Mouse (Mus musculus): ENCODE data around the gene Rapgef5. TPM values are rescaled to one million over a fixed set of nuclear protein-coding genes. Genes with fewer than 3 reads are reported as not detected.

The Rapgef5 gene
- polyA plus RNA-seq, 1 experiment from 2014 or later, result 2.1 TPM

GRCm38 (mm10) chr12:117806007-117806451 lies 289.8 kb downstream of the Rapgef5 start:
- in situ Hi-C loops (cut with MboI; ENCODE audit: low pct_unique_long_range_greater_than_20kb), result no loop called here
- peaks cover 8% of the 10 kb centered on the region for H3K27me3 ChIP-seq
- ChIA-PET CTCF (interaction anchor here (0.9 to 1.7 kb wide), 3 partner anchors 11 to 16 kb away, joined by 3 to 5 read pairs (median 4); no protein-coding TSS in a partner anchor), POLR2A (no interaction called here)
- no peak for TF ChIP-seq CTCF (IDR thresholded peaks at IDR 0.05)
- ATAC-seq, result no peak
- no peak for DNase-seq (ENCODE audit: low read depth, low spot score)

- DNase-seq (ENCODE audit: low read depth, low spot score) (no peak), ATAC-seq (no peak)
- in situ Hi-C loops (cut with MboI; ENCODE audit: low pct_unique_long_range_greater_than_20kb), result no loop called here
- ChIA-PET CTCF (interaction anchor here (0.7 to 1.7 kb wide), 4 partner anchors 12 to 22 kb away, joined by 3 to 5 read pairs (median 4); no protein-coding TSS in a partner anchor), POLR2A (no interaction called here)
- no peak for TF ChIP-seq CTCF (IDR thresholded peaks at IDR 0.05)
- H3K27me3 ChIP-seq, result peaks cover 8% of the 10 kb centered on the region
These were observed 290.2 kb downstream of the Rapgef5 start for GRCm38 (mm10) chr12:117806470-117806869.

DNA sequence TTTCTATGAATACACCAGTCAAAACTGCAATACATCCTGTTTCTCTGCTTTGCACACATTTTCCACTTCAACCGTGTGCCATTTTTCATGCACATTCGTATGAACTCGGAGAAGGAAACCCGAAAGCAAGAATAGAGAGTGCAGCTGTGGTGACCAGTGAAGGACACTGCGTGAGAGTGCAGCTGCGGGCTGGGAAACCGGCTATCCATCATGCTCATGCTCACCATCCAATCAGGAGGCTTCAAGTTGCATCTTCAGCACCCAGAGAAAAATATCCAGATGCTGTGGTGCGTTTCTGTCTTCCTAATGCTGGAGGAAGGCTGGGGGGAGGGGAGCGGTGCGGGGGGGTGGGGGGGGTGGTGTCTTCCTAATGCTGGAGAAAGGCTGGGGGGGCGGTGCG lies 291.4 kb downstream of the Rapgef5 start:
- in situ Hi-C loops (cut with MboI; ENCODE audit: low pct_unique_long_range_greater_than_20kb), result no loop called here
- TF ChIP-seq CTCF (IDR thresholded peaks at IDR 0.05), result no peak
- DNase-seq (ENCODE audit: low read depth, low spot score), result no peak
- peaks cover 9% of the 10 kb centered on the region for H3K27me3 ChIP-seq
- CTCF ChIA-PET, result interaction anchor here (0.5 to 0.8 kb wide), 2 partner anchors 13 to 1046 kb away, joined by 3 to 4 read pairs; no protein-coding TSS in a partner anchor
- ATAC-seq, result no peak
- POLR2A ChIA-PET, result no interaction called here

GRCm38 (mm10) chr12:117808355-117809326 lies 292.4 kb downstream of the Rapgef5 start:
- TF ChIP-seq CTCF (IDR thresholded peaks at IDR 0.05), result no peak
- CTCF ChIA-PET, result interaction anchor here (0.8 kb wide), 1 partner anchor 14 kb away, joined by 3 read pairs; no protein-coding TSS in a partner anchor
- POLR2A ChIA-PET, result no interaction called here
- in situ Hi-C loops (cut with MboI; ENCODE audit: low pct_unique_long_range_greater_than_20kb), result no loop called here
- ATAC-seq, result no peak
- no peak for DNase-seq (ENCODE audit: low read depth, low spot score)
- peaks cover 13% of the 10 kb centered on the region for H3K27me3 ChIP-seq
